Mouse (Mus musculus) forelimb bud, embryonic 11.5 days (tissue): Measurements from ENCODE around the gene Gm28870.
"Not testable (repeated sequence)": the region's sequence is repeated elsewhere in the genome, so short reads cannot be mapped to it uniquely, and the experiment has no call there.

Source experiments
- DNase-seq: peaks from one replicate; pipeline ENCODE4 v3.0.0-alpha.2; 2012; ENCODE audit warnings: low read depth, low spot score

The Gm28870 gene

GRCm38 (mm10) chrY:50096976-50097375 lies at the start of gene Gm28870:
TSS of gene Gm28870 (plus strand) at chrY:50097276.
- DNase-seq: not testable (repeated sequence)
